Mouse (Mus musculus) liver, adult 2 months (tissue): ENCODE measurements around the gene Marveld3.

Experiments used
- CTCF ChIP-seq: fragments of 200-500 bp; IDR thresholded peaks from 2 replicates; pipeline ENCODE4 v1.5.1; 2011; ENCODE audit warnings: low read depth, low read length, control low read depth
- POLR2A ChIP-seq: fragments of 200-500 bp; IDR thresholded peaks from 2 replicates; pipeline ENCODE4 v1.6.1; 2011; ENCODE audit warnings: low read length, control low read depth; ENCODE audit not compliant: insufficient read depth; ENCODE audit errors: extremely low read depth

GRCm38 (mm10) chr8:109902379-109902778, 59.6 kb downstream of the Marveld3 start:
- TF ChIP-seq POLR2A (no peak), CTCF (no peak)
